Mouse (Mus musculus): ENCODE results near the gene Serpinf2.

Gene Serpinf2

DNA sequence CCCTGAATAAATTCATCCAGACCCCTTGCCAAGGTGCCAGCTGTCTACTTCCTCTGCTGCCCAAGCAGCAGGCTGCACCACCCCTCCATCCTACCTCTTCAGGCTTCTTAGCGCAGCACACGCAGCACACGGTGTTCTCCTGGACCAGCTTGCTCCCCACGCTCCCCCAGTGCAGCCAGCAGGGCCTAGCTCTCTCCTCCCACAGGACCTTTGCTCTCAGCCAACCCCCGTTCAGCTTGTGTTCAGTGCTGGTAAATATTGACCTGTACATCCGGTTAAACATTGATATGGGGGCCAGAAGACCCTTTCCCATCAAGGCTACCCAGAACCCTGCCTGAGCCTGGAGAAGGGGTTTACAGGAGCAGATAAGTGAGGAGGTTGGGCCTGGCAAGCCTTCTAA, at the start of gene Serpinf2:
Serpinf2 (minus strand) TSS at position 229 of the 400 bp plus-strand sequence.
- in situ Hi-C loops (cut with MboI; ENCODE audit: low sequenced_read_pairs), result no loop called here

DNA sequence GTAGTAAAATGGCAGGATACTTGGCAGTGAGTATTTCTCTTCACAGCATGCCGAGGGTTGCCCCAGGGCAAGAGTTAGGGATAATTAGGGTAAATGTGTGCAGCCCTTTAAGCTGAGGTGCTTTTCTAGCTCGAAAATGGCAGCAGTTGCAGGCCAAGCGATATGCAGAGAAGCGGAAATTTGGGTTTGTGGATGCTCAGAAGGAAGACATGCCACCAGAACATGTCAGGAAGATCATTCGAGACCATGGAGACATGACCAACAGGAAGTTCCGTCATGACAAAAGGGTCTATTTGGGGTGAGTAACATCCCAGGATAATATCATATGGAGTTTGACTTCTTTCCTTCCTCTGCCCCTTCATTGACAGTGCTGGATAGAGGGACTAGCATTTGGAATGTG, 48.1 kb upstream of the Serpinf2 start:
- in situ Hi-C loops (cut with MboI; ENCODE audit: low sequenced_read_pairs), result no loop called here

DNA sequence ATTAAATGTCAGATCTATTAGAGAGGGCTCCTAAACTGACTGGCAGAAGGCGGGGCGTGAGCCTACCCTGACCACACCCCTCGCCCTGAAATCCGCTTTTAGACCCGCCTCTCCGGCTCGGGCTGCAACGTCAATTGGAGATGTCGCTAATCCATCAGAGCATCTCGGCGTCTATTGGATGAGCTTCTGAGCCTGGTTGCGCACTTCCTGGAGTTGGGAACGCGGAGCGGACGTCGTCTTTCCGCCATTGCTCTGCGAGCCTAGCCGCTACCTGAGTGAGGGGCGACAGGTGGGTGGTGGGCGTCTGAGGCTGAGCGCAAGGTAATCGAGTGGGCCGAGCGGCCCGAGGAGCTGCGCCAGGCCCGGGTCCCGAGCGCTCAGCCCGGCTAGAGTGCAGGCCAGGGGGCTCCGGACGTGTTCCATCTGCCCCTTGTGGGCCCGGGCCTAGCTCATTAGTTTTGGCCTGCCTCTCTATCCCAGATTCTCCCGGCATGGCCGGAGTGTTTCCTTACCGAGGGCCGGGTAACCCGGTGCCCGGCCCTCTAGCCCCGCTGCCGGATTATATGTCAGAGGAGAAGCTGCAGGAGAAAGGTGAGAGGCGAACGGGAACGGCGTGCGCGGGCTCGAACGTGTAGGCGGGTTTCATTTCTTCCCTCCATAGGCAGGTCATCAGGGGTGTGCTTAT, 47.4 kb upstream of the Serpinf2 start, which contains the start of gene Prpf8:
Prpf8 (plus strand) TSS at position 216 of the 685 bp plus-strand sequence.
- in situ Hi-C loops (cut with MboI; ENCODE audit: low sequenced_read_pairs), result no loop called here

DNA sequence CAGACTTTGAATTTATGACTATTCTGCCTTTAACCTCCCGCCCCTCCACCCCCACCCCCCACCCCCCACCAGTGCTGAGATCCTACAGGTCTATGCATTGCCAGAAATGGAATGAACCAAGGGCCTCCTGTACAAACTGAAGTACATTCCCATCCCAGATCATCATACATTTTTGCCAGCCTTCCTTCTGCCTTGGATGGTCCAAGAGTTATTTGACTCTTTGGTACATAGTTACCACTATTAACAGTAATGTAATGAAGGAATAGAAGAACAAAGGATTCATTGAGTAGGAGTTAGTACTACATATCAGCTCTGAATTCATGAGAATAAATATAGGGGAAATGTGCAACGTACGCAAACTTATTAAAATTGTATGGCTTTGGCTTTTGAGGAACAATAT, 46.8 kb upstream of the Serpinf2 start:
- in situ Hi-C loops (cut with MboI; ENCODE audit: low sequenced_read_pairs), result no loop called here

DNA sequence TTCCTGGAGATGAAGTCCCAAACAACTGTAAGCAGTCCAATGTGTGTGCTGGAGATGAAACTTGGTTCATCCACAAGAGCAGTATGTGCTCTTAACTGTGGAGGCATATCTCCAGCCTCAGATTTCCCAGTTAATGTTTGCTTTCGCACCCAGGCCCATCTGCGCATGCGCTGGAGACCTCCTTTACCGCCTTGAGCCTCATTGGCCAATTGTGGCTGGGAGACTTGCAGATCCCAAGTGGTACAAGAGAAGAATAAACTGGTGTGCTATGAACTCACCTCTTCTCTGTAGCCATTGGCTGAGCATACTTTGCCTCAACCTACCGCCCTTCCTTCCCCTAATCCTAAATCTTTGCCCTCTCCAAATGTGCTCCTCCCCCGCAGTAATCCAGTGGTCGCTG, 34.0 kb upstream of the Serpinf2 start:
- in situ Hi-C loops (cut with MboI; ENCODE audit: low sequenced_read_pairs), result no loop called here

DNA sequence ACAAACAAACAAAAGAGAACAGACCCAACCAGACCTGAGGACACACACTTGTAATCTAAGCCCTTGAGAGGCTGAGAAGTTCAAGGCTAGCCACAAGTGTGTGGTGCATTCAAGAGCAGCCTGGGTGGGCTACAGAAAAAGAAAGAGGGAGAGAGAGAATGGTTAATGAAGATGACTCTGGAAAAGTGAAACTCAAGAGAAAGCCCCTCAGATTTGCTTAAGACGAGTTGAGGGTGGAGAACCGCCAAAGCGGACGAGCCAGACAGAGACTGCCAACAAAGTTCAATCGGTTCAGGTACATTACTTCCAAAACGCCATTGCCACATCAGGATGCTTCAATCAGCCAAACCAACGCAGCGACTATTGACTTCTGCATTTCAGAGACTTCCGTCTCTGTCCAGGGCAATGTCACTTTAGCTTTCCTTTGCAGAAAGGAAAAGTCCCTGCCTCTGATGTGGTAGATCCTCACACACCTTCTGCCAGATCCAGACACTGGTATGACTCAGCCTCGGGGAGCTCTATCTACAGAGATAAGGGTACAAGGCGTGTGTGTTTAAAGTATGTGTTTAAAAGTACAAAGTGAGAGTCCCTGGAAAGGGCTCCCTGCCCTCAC, 33.2 kb upstream of the Serpinf2 start:
- in situ Hi-C loops (cut with MboI; ENCODE audit: low sequenced_read_pairs), result no loop called here

DNA sequence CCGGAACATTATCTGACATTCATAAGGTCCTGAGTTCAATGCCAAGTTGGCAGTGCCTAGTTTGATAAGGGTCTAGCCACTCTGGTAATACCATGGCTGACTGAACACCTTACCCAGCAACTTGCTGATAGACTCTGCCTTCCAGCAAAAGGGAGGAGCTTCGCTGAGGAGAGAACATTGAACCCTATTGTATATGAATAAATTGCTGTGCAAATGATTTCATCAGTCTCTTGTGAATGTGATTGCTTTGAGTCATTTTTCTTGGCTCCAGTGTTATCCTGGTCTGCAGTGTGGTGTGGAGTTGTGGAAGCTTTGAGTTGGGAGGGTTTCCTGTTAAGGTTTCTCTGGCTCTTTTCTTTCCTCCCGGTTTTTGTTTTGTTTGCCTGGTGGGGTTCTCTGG, 31.3 kb upstream of the Serpinf2 start:
- in situ Hi-C loops (cut with MboI; ENCODE audit: low sequenced_read_pairs), result no loop called here

DNA sequence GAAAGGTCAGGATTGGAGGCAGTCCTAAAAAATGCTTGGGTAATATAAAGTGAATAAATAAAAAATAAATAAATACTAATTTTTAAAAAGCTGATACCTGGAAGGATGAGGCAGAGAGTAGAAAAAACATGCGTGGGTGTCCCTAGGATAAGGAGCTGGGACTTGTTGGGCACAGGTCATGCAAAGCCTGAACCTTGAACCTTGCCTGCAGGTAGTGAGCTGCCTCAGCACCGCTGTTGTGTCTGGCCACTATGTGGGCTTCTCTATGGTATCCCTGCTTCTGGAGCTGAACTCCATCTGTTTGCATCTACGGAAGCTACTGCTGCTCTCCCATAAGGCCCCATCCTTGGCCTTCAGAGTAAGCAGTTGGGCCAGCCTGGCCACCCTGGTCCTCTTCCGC, 29.9 kb upstream of the Serpinf2 start:
- in situ Hi-C loops (cut with MboI; ENCODE audit: low sequenced_read_pairs), result no loop called here

DNA sequence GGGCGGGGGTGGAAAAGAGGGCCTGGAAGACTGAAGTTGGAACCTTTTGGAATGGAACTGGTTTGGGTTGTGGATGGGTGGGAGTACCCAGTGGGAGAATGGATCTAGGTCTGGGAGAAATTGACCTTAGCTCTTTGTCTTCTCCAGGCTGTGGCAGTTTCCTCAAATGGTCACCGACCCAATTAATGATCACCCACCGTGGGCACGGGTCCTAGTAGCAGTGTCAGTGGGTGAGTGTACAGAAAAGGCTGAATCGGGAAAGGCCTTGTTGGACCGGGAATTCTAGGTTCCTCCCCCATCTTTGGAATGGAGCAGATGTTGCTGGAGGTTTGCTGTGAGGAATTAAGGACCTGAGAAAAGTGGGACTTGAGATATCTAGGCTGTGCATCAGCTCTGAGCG, 29.0 kb upstream of the Serpinf2 start:
- in situ Hi-C loops (cut with MboI; ENCODE audit: low sequenced_read_pairs), result no loop called here

DNA sequence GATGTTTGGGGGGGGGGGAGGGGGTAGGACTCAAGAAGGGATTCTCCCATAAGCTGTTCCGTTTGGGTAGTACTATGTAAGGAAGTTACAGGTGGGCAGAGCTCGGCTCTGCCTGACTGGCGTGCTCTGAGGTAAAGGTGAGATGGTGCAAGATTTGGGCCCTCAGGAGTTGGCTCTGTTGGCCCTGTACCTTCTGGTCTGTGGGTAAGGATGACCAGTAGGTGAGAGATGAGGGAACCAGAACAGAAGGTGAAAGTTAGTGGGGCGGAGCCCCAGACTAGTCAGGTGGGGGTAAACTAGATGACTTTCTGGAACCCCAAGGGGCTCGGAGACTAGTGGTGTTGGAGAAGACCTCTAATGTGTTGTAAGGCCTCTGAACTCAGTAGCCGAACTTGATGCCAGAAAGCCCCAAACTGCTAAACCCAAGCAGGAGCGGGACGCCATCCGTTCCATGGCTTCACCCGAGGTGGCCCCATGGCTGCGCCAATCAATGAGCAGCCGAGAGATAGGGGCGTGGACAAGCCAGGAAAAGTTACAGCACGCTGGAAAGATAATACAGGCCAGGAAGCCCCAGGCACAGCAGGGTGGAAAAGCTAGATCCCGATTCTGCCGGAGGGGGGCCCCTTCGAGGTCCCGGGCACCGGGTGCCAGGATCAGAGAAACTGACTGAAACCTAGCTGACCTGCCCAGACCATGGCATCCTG, 28.3 kb upstream of the Serpinf2 start:
- in situ Hi-C loops (cut with MboI; ENCODE audit: low sequenced_read_pairs), result no loop called here

DNA sequence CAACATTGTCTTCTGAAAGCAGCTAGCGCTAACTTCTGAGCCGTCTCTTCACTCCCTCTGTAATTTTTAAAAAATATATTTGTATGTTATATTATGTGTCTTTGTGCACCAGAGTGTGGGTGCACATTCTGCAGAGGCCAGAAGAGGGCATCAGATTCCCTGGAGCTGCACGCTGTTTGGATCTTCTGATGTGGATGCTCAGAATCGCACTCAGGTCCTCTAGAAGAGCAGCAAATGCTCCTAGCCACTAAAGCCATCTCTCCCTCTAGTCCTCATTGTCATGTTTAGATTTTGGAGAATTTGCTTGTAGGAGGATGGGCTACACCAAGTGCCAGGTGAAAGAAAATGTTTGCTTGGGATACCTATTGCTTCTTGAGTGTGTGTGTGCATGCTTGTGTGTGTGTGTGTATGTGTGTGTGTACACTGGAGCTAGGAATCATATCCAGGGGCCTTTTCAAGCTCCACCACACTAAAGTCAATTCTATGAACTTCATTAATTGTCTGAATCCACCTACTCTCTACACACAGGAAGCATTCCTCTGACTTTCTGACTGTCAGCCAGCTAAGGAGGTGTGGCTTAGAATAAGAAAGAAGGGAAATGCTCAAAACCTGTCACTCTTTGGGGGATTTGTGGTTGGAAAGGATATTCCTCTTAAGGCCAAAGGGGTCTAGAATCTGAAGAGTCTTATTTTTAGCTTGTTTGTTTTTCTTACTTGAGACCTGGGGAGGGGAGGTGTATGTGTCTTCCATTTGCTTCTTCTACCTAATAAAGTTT, 27.5 kb upstream of the Serpinf2 start:
- in situ Hi-C loops (cut with MboI; ENCODE audit: low sequenced_read_pairs), result no loop called here

DNA sequence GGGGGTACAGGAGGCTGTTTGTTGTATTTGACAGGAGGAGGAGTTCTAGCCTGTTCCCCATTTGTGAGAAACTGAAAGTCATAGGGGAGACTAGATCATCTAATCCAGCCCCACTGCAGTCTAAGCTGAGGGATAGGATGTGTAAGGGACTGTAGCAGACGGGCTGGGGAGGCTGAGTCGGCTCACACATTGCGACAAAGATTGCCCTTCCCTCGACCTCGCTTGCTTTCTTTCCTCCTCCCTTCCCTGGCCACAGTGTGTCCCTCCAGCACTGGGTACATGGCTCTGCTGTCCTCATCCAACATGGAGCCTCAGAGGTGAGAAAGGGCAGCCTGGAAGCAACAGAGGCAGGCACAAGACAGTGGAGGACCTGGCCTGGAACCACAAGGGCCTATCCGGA, 25.7 kb upstream of the Serpinf2 start:
- in situ Hi-C loops (cut with MboI; ENCODE audit: low sequenced_read_pairs), result no loop called here

DNA sequence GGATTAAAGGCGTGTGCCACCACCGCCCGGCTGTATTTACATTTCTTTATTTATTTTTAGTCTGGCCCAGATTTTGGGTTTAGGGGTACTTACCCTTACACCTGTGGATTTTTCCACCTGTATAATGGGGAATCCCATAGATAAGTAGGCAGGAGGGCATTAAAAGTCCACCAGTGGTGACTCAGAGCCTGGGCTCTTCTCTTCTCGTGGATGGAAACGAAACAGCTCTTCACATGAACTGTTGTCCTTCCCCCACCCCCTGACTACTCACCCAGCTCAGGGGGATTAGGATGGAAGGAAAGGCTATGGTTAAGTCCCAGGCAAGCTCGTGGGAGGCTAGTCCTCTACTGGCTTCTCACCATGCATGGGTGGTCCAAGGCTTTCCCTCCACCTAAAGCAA, 25.0 kb upstream of the Serpinf2 start:
- in situ Hi-C loops (cut with MboI; ENCODE audit: low sequenced_read_pairs), result no loop called here

DNA sequence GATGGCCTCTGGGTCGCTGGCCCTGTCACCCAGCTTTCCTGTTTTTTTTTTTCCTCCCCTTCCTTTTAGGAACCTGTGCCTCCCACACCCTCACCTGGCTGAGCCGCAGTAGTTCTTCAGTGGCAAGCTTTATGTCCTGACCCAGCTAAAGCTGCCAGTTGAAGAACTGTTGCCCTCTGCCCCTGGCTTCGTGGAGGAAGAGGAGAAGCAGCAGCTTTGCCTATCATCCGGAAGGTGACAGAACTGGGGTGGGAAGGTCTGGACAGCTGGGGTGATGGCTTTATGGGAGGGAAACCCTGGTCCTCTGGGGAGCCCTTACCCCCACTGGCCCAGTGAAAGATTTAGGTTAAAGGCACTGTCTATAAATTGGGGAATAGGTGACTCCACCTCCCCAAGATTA, 24.2 kb upstream of the Serpinf2 start:
- in situ Hi-C loops (cut with MboI; ENCODE audit: low sequenced_read_pairs), result no loop called here

DNA sequence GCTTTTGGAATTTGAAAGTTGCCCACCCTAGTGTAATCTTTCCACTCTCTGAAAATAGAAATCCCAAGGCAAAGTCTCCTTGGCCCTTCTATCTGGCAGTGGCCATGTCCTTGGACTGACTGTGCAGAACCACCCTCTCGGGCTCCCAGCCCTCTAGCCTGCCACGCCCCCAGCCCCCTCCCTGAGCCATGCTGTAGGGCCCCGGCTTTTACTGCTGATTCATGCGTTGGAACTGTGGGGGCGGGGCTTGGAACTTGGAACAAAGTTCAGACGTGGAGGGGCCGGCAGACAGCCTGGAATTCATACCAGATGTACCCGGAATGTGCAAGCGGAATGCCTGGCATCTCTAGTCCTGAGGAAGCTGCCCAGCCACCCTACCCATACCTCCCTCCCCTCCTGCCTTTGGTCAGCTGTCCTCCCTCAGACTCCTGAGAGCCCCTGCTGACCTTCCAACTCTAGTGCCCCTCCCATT, 23.5 kb upstream of the Serpinf2 start:
- in situ Hi-C loops (cut with MboI; ENCODE audit: low sequenced_read_pairs), result no loop called here

DNA sequence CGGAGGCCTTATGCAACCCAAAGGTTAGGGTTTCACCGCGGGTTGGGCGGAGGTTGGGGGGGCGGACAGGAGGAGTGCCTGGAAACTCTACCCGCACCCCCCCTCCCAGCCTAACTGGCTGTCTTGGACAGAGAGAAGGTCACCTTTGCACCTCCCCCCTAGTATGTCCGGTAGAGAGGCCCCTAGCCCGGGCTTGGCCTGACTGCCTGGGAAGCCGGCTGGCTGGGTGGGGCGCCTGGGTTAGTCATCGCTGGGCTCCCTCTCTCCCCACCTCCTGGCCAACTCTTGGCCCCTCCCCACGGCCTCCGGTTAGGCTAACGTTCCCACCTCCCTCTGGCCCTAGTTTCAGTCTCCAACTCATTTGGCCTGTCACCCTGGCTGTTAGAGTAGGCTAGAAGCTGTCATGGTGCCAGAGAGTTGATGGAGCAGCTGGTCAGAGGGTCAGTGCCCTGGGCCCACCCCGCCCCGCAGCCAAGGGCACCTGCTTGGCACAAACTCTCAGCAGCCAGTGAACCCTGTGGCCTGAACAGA, 22.9 kb upstream of the Serpinf2 start:
- in situ Hi-C loops (cut with MboI; ENCODE audit: low sequenced_read_pairs), result no loop called here

DNA sequence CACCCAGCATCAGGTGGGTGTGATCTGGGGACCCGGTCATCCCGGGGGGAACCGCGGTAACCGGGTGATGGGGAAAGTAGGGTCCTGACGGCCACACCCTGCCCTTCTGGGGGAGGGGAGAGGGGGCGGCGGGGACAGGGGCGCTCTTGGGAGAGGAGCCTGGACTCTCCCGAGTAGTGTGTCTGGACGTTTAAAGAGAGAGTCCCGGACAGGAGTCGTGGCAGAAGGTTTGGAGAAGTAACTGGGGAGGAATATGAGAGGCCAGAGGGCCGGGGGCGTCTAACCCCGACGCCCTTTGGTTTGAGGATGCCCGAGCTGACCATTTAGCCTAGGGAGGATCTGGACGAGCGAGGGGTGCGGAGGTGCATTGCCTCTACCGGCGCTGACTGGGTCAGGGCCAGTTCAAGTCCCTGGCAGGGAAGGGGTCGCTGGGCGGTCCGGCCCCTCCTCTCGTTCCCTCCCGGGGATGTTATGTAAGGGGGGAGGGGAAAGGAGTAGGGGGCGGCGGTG, 22.4 kb upstream of the Serpinf2 start:
- in situ Hi-C loops (cut with MboI; ENCODE audit: low sequenced_read_pairs), result no loop called here

DNA sequence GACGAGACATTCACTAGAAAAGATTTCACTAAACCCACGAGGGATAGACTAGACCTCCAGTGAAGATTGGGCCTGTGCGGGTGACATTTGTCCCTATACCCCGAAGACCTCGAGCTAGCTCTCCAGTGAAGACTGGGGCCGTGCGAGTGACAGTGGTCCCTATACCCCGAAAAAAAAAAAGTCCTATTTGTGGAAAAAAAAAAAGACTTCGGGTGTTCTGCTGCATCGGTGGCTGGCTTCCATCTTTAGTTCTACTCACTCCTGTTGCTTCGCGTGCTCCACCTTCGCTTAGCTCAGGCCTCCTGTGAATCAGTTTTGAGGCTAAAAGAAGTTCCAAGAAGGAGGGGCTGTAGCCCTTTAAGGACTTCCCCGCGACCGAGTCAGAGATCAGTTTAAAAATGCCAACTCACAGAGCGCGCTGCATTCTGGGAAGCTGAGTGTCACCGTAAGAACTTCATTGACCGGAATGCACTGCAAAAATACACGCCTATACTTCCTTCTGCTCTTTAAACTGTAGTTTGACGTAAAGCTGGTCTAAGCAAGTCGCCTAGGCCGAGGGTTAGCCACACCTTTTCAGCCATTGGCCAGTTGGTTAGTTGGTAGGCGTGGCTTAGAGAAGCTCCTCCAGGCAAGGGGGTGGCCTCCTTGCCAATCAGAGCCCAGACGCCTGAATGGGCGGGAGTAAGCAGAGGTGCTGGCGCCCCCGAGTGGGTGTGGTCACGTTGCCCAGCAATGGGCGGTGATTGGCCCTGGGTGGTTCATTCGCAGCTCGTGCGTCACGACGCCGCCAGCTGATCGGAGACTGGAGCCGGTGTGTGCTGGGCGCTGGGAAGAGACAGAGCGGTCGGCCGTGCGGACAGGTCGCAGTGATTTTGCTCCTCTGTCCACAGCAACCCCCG, 21.7 kb upstream of the Serpinf2 start, which contains the start of gene Tlcd2:
Tlcd2 (plus strand) TSS at position 872 of the 899 bp plus-strand sequence.
- in situ Hi-C loops (cut with MboI; ENCODE audit: low sequenced_read_pairs), result no loop called here

DNA sequence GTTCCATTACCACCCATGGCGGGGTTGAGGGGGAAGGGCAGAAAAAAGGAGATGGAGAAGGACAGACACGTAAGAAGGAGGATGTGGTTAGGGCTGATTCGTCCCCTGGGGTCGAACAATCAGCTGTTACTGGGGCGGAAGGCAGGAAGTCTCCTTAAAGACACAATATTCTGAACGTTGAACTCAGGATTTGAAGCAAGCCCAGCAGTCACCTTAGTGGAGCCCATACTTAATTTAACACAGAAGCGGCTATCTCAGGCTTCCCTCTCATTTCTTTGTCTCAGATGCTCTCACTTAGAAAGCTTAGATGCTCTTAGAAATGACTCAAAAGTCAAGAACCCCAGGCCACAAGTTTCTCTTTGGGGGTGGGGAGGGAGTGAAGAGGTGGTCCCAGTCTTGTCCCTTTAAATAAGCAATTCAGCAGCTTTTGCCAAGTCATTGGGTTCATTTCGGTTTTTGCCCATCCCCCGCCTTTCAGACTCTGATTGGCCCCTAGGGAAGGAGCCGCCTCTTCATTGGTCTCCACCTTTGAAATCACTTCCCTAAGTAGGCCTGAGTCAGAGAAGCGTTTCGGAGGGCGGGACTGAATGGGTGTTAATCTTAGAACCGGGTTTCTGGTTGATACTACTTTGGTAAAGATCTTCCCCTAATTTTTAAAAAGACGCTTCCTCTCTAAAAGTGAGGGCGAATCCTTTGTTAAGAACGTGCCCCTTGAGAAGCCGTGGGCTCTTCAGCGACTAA, 20.9 kb upstream of the Serpinf2 start:
- in situ Hi-C loops (cut with MboI; ENCODE audit: low sequenced_read_pairs), result no loop called here
